Mouse (Mus musculus): ENCODE data around the gene Zfp219.

GRCm38 (mm10) chr14:52026342-52026741 lies 5.8 kb upstream of the Zfp219 start:
- TF ChIP-seq CTCF (IDR thresholded peaks at IDR 0.05; ENCODE audit: borderline replicate concordance, extremely low read depth, insufficient read depth, insufficient read length) (no peak), POLR2A (IDR thresholded peaks at IDR 0.05; ENCODE audit: borderline replicate concordance, extremely low read depth, insufficient read depth, insufficient read length, poor library complexity, severe bottlenecking) (no peak)

All from brain, embryonic 14.5 days (tissue).